Mouse (Mus musculus): ENCODE data around the gene Aldh2. TPM values are rescaled to one million over a fixed set of nuclear protein-coding genes. Genes with fewer than 3 reads are reported as not detected.
A peak's percentile ranks its signal among the peaks of the same experiment; 100 is the strongest.

The Aldh2 gene
- polyA plus RNA-seq, 1 experiment from 2014 or later, result 274 TPM

DNA sequence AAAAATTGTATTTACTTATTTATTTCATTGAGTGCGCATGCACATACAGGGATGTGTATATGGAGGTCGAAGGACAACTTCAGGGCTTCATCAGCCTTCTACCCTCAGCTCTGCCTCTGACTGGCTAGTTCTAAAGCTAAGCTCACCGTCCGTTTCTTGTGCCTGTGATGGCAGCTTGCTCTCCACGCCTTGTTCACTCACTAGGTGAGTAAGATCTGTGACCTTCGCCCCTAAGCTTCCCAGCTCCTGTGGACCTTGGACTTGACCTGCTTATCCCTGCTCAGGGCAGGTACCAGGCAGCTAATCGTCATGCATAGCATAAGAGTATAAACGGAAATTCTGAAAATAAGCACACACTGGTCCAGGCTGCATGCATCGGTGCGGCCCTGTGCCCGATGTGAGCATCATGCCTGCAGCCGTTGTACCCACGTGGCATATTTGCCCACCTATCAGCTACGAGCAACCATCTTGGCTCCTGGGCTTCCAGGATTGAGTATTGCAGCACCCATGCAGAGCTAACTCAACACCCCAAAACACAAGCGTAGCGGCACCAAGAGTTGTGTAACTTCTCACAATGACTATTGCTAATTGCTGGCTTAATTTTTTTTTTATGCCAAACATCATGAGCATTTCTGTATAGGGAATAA is 27.5 kb downstream of the Aldh2 start:
- ATAC-seq (ENCODE audit: low FRiP score, low TSS enrichment), result peak; percentile 30; the same call in 1 of the 2 replicates
- no peaks in the 10 kb centered on the region for H3K9me3 ChIP-seq (ENCODE audit: low read length)

DNA sequence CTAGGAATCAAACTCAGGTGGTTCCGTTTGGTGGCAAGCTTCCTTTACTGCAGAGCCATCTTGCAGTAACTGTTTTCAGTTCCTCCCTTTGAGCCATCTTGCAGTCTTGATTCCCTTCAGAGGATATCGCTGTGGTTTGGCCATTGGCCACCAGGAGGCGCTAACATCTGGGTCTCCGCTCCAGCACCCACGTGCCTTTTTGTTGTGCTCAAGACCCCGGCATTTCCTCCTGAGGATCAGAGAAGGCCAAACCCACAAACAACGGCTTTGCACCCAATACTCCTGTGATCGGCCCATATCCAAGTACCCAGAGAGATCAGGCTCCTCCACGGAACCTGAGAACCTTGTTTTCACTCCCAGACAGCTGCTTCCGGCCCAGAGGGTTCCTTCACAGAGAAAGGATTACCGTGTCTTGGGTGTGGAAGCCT is 29.1 kb downstream of the Aldh2 start:
- 7% methylated on average over 11 of the region's 11 CpGs for WGBS
- H3K27ac ChIP-seq (ENCODE audit: low read length), result no peak overlapping the region
- H3K9ac ChIP-seq (replicated peaks; ENCODE audit: low read length), result peak overlapping the region; percentile 33
- peak overlapping the region; percentile 18 for H3K4me3 ChIP-seq (ENCODE audit: low read length)
- 0 out of 2 replicates have a peak, but pooled peaks cover 3% of the 10 kb centered on the region for H3K4me1 ChIP-seq (ENCODE audit: insufficient read depth, low read length)
- peak; percentile 39; the same call in 1 of the 2 replicates for ATAC-seq (ENCODE audit: low FRiP score, low TSS enrichment)
- H3K4me2 ChIP-seq (replicated peaks; ENCODE audit: low read depth, low read length), result peak overlapping the region; percentile 43
- H3K36me3 ChIP-seq (ENCODE audit: insufficient read depth, low read length), result 0 out of 2 replicates have a peak, but pooled peaks cover 5% of the 10 kb centered on the region
- H3K27me3 ChIP-seq (ENCODE audit: insufficient read depth, low read length), result no peaks in the 10 kb centered on the region
- no peaks in the 10 kb centered on the region for H3K9me3 ChIP-seq (ENCODE audit: low read length)

More for the DNA sequence above, 27.5 kb downstream of the Aldh2 start:
- H3K36me3 ChIP-seq (ENCODE audit: insufficient read depth, low read length), result peaks cover 12% of the 10 kb centered on the region
- H3K4me3 ChIP-seq (ENCODE audit: low read length), result no peak overlapping the region
- H3K27ac ChIP-seq (ENCODE audit: low read length), result no peak overlapping the region
- no peak overlapping the region for H3K9ac ChIP-seq (replicated peaks; ENCODE audit: low read length)
- WGBS, result 87% methylated on average over 16 of the region's 16 CpGs
- 0 out of 2 replicates have a peak, but pooled peaks cover 3% of the 10 kb centered on the region for H3K4me1 ChIP-seq (ENCODE audit: insufficient read depth, low read length)
- H3K27me3 ChIP-seq (ENCODE audit: insufficient read depth, low read length), result no peaks in the 10 kb centered on the region
- H3K4me2 ChIP-seq (replicated peaks; ENCODE audit: low read depth, low read length), result no peak overlapping the region

DNA sequence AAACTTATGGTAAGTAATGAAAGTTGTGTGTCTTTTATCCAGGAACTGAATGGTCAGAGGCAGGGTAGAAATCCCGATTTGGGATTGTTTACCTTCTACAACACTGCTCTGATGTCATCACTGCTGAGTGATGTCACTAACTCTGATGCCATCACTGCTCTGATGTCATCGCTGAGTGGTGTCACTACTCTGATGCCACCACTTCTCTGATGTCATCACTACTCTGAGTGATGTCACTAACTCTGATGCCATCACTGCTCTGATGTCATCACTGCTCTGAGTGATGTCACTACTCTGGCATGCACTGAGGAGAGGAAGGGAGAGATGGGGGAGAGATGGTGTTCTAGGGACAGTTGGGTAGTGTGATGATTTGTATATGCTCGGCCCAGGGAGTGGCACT is 31.2 kb downstream of the Aldh2 start:
- Histone ChIP-seq H3K9ac (replicated peaks; ENCODE audit: low read length) (no peak overlapping the region), H3K4me2 (replicated peaks; ENCODE audit: low read depth, low read length) (no peak overlapping the region), H3K27ac (ENCODE audit: low read length) (no peak overlapping the region), H3K36me3 (ENCODE audit: insufficient read depth, low read length) (no peaks in the 10 kb centered on the region), H3K9me3 (ENCODE audit: low read length) (no peaks in the 10 kb centered on the region), H3K27me3 (ENCODE audit: insufficient read depth, low read length) (no peaks in the 10 kb centered on the region), H3K4me1 (ENCODE audit: insufficient read depth, low read length) (0 out of 2 replicates have a peak, but pooled peaks cover 3% of the 10 kb centered on the region), H3K4me3 (ENCODE audit: low read length) (no peak overlapping the region)
- no peak for ATAC-seq (ENCODE audit: low FRiP score, low TSS enrichment)
- whole genome bisulfite sequencing, result 85% methylated on average over 3 of the region's 3 CpGs

DNA sequence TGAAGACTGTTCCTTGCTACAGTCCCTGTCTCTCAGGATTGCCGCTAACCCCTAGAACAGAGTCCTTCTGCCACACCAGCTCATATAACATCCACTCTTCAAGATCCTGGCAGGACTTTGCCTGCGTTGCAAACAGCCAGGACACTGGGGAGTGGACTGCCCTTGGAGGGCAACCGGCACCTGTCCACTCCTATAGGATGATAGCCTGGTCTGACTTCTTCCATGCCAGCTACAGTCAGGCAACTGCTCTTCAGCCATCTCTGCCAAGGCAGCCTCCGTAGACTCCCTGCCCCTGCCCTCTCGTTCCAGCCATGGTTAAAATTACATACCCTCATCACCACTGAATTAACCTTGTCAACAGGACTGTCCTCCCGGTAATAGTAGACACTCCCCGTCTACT is 44.4 kb downstream of the Aldh2 start:
- H3K36me3 ChIP-seq (ENCODE audit: insufficient read depth, low read length), result no peaks in the 10 kb centered on the region
- WGBS, result 45% methylated on average over 7 of the region's 7 CpGs

DNA sequence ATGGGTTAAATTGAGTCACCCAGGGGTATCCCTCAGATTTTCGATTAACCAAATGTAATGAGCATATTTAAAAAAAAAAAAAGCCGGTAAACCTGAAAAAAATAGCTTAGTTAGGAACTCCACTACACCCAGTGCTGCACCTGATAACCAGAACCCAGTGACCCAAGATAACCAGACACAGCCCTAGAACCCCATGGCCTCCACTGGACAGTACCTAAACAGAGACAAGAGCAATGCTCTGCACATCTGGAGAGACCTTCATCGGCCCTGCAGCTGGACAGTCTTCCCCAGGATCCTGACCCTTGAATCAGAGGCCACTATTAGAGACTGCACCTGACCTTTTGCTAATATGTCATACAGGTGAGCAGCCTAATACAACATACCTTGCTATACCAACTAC is 46.5 kb downstream of the Aldh2 start:
- Histone ChIP-seq H3K4me1 (ENCODE audit: insufficient read depth, low read length) (peaks cover 17% of the 10 kb centered on the region), H3K27me3 (ENCODE audit: insufficient read depth, low read length) (no peaks in the 10 kb centered on the region), H3K4me2 (replicated peaks; ENCODE audit: low read depth, low read length) (no peak overlapping the region), H3K4me3 (ENCODE audit: low read length) (no peak overlapping the region), H3K9ac (replicated peaks; ENCODE audit: low read length) (no peak overlapping the region), H3K27ac (ENCODE audit: low read length) (no peak overlapping the region), H3K9me3 (ENCODE audit: low read length) (no peaks in the 10 kb centered on the region), H3K36me3 (ENCODE audit: insufficient read depth, low read length) (no peaks in the 10 kb centered on the region)
- no peak for ATAC-seq (ENCODE audit: low FRiP score, low TSS enrichment)
- 92% methylated on average over 3 of the region's 3 CpGs for WGBS

More for the DNA sequence above, 44.4 kb downstream of the Aldh2 start:
- H3K27ac ChIP-seq (ENCODE audit: low read length), result no peak overlapping the region
- H3K4me1 ChIP-seq (ENCODE audit: insufficient read depth, low read length), result peaks cover 6% of the 10 kb centered on the region
- ATAC-seq (ENCODE audit: low FRiP score, low TSS enrichment), result no peak
- no peak overlapping the region for H3K4me3 ChIP-seq (ENCODE audit: low read length)
- no peak overlapping the region for H3K4me2 ChIP-seq (replicated peaks; ENCODE audit: low read depth, low read length)
- no peaks in the 10 kb centered on the region for H3K9me3 ChIP-seq (ENCODE audit: low read length)
- no peaks in the 10 kb centered on the region for H3K27me3 ChIP-seq (ENCODE audit: insufficient read depth, low read length)
- no peak overlapping the region for H3K9ac ChIP-seq (replicated peaks; ENCODE audit: low read length)

DNA sequence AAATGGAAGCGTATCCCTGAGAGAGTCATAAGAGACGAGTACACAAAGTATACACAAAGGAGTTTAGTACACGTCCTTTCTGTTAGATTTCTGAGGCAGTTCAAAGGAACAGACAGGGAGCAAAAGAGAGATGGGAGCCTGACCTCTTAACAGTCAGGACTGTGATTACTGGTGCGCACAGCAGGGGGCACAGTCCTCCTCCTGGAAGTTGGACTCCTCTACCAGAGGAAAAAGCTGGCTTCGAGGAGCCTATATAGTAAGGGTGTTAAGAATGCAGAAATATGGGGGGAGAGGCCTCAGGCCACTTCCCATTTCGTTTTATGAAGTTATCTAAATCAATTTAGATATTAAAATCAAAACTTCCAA is 47.1 kb downstream of the Aldh2 start:
- Histone ChIP-seq H3K9ac (replicated peaks; ENCODE audit: low read length) (peak overlapping the region; percentile 94), H3K27ac (ENCODE audit: low read length) (peak overlapping the region; percentile 93; the same call in 1 of the 2 replicates), H3K4me3 (ENCODE audit: low read length) (peak overlapping the region; percentile 95), H3K27me3 (ENCODE audit: insufficient read depth, low read length) (no peaks in the 10 kb centered on the region), H3K4me1 (ENCODE audit: insufficient read depth, low read length) (peaks cover 17% of the 10 kb centered on the region), H3K4me2 (replicated peaks; ENCODE audit: low read depth, low read length) (peak overlapping the region; percentile 91), H3K36me3 (ENCODE audit: insufficient read depth, low read length) (no peaks in the 10 kb centered on the region), H3K9me3 (ENCODE audit: low read length) (no peaks in the 10 kb centered on the region)
- peak; percentile 35; the same call in 1 of the 2 replicates for ATAC-seq (ENCODE audit: low FRiP score, low TSS enrichment)
- WGBS, result 28% methylated on average over 6 of the region's 6 CpGs

DNA sequence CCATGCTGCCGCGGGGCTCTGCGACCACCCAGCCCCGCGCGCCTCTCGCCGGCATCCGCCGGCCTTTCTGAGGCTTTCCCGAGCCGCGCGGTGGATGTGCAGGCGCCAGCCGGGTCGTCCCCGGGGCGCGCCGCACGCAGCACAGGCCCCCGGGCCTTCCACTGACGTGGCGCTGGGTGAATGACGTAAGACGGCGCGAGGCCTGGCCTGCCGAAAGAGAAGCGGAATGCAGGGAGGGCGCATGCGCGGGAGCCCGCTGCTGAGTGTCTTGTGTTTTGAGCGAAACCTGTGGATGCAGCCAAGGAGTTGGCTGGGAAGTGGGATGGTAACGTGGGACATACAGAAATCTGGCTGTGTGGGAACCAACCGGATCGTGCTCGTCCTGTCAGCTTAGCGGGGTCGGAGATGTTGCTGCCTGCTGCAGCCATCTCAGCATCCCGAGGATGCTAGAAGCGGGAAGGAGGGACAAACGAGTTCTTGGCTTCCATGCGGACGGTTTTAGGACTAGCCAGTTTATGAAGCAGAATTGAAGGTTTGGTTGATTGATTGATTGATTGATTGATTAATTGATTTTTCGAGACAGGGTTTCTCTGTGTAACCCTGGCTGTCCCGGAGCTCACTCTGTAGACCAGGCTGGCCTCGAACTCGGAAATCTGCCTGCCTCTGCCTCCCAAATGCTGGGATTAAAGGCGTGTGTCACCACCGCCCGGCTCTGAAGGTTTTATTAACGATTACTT is 47.7 kb downstream of the Aldh2 start, which contains the start of gene Mapkapk5:
Gene Mapkapk5 (minus strand): TSS at position 113 of the 737 bp plus-strand sequence.
- peak within 1 kb of the TSS; percentile 94 for H3K9ac ChIP-seq (replicated peaks; ENCODE audit: low read length)
- no peaks in the 10 kb centered on the region for H3K27me3 ChIP-seq (ENCODE audit: insufficient read depth, low read length)
- peak within 1 kb of the TSS; percentile 93 for H3K27ac ChIP-seq (ENCODE audit: low read length)
- peaks cover 17% of the 10 kb centered on the region for H3K4me1 ChIP-seq (ENCODE audit: insufficient read depth, low read length)
- no peaks in the 10 kb centered on the region for H3K9me3 ChIP-seq (ENCODE audit: low read length)
- ATAC-seq (ENCODE audit: low FRiP score, low TSS enrichment), result peak; percentile 95
- H3K36me3 ChIP-seq (ENCODE audit: insufficient read depth, low read length), result no peaks in the 10 kb centered on the region
- peak within 1 kb of the TSS; percentile 95 for H3K4me3 ChIP-seq (ENCODE audit: low read length)
- WGBS, result 1% methylated on average over 55 of the region's 55 CpGs
- peak within 1 kb of the TSS; percentile 91 for H3K4me2 ChIP-seq (replicated peaks; ENCODE audit: low read depth, low read length)

DNA sequence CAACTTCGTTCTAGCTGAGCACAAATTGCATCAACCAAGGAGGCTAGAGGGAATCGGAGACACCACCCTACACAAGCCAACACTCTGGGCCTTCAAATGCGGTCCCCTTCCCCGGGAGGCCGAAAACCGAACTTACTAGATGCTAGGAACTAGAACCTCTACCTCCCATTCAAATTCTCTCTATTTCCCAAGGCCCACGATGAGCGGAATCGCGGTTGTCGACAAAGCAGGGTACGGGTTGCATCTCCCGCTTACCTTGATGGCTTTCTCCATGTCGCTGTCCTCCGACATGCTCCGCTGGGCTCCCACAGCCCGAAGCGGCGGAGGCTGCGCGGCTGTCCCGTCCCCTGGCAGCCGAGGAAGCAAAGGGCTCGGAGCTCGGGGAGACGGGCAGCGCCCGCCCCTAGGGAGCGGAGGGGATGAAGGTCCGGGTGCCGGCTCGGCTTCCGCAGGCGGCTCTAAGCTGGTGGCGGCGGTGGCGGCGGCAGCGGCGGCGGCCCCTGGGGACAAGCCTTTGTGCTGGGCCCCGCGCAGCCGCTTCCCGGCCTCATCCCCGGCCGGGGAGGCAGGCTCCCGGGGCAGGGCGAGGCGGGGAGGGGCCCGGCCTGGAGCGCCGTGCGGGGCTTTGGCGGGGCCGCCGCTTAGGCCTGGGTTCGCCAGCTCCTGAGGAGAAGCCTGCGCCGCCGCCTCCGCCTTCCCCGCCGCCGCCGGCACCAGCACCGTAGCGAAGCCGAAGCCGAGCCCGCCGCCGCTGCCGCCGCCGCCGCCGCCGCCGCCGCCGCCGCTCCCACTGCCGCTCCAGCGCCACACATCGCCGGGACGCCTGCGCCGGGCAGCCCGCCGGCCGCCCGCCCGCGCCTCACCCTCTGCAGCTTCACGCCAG is 48.5 kb downstream of the Aldh2 start, which contains the start of the genes Adam1a and Gm42878:
Gene Adam1a (minus strand): TSS at position 573 of the 883 bp plus-strand sequence.
Gene Gm42878 (minus strand): TSS at position 573 of the 883 bp plus-strand sequence.
- under 1% methylated on average over 76 of the region's 97 CpGs for WGBS
- no peaks in the 10 kb centered on the region for H3K36me3 ChIP-seq (ENCODE audit: insufficient read depth, low read length)
- peak; percentile 57 for ATAC-seq (ENCODE audit: low FRiP score, low TSS enrichment)
- peaks cover 17% of the 10 kb centered on the region for H3K4me1 ChIP-seq (ENCODE audit: insufficient read depth, low read length)
- peak within 1 kb of the TSS; percentile 95 for H3K4me3 ChIP-seq (ENCODE audit: low read length)
- H3K4me2 ChIP-seq (replicated peaks; ENCODE audit: low read depth, low read length), result peak within 1 kb of the TSS; percentile 91
- peak within 1 kb of the TSS; percentile 93 for H3K27ac ChIP-seq (ENCODE audit: low read length)
- H3K9ac ChIP-seq (replicated peaks; ENCODE audit: low read length), result peak within 1 kb of the TSS; percentile 94
- H3K27me3 ChIP-seq (ENCODE audit: insufficient read depth, low read length), result no peaks in the 10 kb centered on the region
- H3K9me3 ChIP-seq (ENCODE audit: low read length), result no peaks in the 10 kb centered on the region

DNA sequence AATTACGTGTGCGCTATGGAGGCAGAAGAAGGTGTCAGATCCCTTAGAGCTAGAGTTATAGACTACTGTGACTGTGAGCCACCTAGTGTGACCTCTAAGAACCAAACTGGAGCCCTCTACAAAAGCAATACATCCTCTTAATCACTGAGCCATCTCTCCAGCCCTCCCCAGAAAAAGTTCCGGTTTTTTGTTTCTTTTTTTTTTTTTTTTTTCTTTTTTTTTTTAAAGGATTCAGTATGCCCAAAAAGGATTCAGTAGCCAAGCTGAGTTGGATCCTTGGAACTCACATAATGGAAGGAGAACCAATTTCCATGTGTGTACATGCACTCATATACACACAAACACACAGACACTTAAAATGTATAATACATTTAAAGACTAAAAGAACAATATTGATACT is 50.3 kb downstream of the Aldh2 start:
- H3K4me1 ChIP-seq (ENCODE audit: insufficient read depth, low read length), result peaks cover 17% of the 10 kb centered on the region
- WGBS, result 45% methylated on average over 3 of the region's 3 CpGs
- no peak overlapping the region for H3K4me2 ChIP-seq (replicated peaks; ENCODE audit: low read depth, low read length)
- no peak for ATAC-seq (ENCODE audit: low FRiP score, low TSS enrichment)
- no peaks in the 10 kb centered on the region for H3K36me3 ChIP-seq (ENCODE audit: insufficient read depth, low read length)
- no peak overlapping the region for H3K27ac ChIP-seq (ENCODE audit: low read length)
- H3K9ac ChIP-seq (replicated peaks; ENCODE audit: low read length), result no peak overlapping the region
- H3K4me3 ChIP-seq (ENCODE audit: low read length), result no peak overlapping the region
- no peaks in the 10 kb centered on the region for H3K9me3 ChIP-seq (ENCODE audit: low read length)
- H3K27me3 ChIP-seq (ENCODE audit: insufficient read depth, low read length), result no peaks in the 10 kb centered on the region

All from kidney, embryonic 16.5 days (tissue).